8 mouse cellular contexts compared by ENCODE assay signal in the genomic region with DNA sequence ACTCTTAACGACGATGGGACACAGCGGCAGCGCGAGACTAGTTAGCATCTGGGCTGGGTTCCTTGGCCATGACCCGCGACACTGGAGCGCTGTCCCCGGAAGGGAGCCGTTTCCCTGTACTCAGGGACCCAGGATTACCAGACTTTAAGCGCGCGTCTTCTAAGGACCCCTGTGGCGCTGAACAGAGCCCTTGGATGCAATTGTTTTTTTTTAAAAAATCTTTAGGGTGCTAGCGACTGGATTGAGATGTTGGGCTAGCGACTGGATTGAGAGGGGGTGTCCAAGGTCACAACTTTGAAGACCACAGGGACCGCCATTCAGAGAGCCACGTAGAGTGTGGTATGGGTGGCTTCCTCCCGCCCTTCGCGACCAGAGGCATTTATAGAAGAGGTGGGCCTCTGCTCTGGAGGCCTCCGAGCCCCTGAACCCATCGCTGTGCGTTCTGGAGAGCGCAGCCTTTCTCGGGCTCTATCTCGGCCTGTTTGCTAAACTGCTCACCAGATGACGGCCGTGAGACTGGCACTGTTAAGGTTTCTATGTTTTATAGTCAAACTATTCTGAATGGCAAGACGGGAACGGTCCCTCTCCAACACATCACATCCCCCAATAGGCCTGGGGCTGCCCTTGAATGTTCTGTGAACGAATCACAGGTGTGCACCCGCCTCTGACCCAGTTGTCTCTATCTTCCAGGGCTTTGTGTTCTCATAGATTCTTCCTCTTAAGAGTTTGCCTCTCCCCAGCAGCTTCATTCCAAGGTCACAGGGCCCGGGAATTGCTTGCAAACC. TPM values are rescaled to one million over a fixed set of nuclear protein-coding genes. Genes with fewer than 3 reads are reported as not detected.
DNase-seq lines count a peak whose midpoint lies in the region; ATAC-seq and TF ChIP-seq lines count a peak whose summit lies in the region.

No protein-coding gene starts in this region.

- TF ChIP-seq POLR2A in thymus, adult 2 months (IDR thresholded peaks at IDR 0.05; ENCODE audit: control insufficient read depth, extremely low read depth, insufficient read depth, low read length, poor library complexity), result no peak

- no peak for TF ChIP-seq CTCF in layer of hippocampus, adult 2 months (conservative IDR thresholded peaks at IDR 0.05)
- no peak for TF ChIP-seq CTCF in thymus, adult 2 months (IDR thresholded peaks at IDR 0.05; ENCODE audit: borderline replicate concordance, control insufficient read depth, extremely low read depth, insufficient read depth, low read length, poor library complexity)

- no peaks in the 10 kb centered on the region for H3K36me3 ChIP-seq in forebrain, embryonic 16.5 days (ENCODE audit: control insufficient read depth, insufficient read depth)
- no peaks in the 10 kb centered on the region for H3K36me3 ChIP-seq in liver, embryonic 12.5 days
- H3K36me3 ChIP-seq in thymus, adult 2 months (ENCODE audit: control insufficient read depth, insufficient read depth, low read length), result no peaks in the 10 kb centered on the region

- no peaks in the 10 kb centered on the region for H3K9me3 ChIP-seq in forebrain, embryonic 16.5 days (ENCODE audit: control insufficient read depth, low read length)
- no peaks in the 10 kb centered on the region for H3K9me3 ChIP-seq in liver, embryonic 12.5 days (replicated peaks)

- no peaks in the 10 kb centered on the region for H3K27me3 ChIP-seq in forebrain, embryonic 16.5 days (replicated peaks; ENCODE audit: control insufficient read depth, insufficient read depth, low read length)
- peaks cover 51% of the 10 kb centered on the region for H3K27me3 ChIP-seq in liver, embryonic 12.5 days (replicated peaks)
- peaks cover 14% of the 10 kb centered on the region for H3K27me3 ChIP-seq in thymus, adult 2 months (ENCODE audit: control insufficient read depth, insufficient read depth, low read length)

- peak overlapping the region; percentile 85 for H3K4me3 ChIP-seq in layer of hippocampus, adult 2 months
- H3K4me3 ChIP-seq in forebrain, embryonic 16.5 days (replicated peaks; ENCODE audit: low read length), result peak overlapping the region; percentile 86
- H3K4me3 ChIP-seq in liver, embryonic 12.5 days, result peak overlapping the region; percentile 73
- H3K4me3 ChIP-seq in thymus, adult 2 months (ENCODE audit: control insufficient read depth, insufficient read depth, low read length), result no peak overlapping the region

- no peak for DNase-seq in layer of hippocampus, adult 2 months (ENCODE audit: low spot score in 2 of 2)
- no peak for DNase-seq in layer of hippocampus, postnatal 36 days
- peak; percentile 42 to 50 for DNase-seq in cerebellum, postnatal 10 days
- DNase-seq in yolk sac, embryonic 10.5 days (ENCODE audit: low spot score), result peak; percentile 23
- no peak for DNase-seq in thymus, adult 2 months
- no peak for DNase-seq in right cerebral cortex, postnatal 36 days (ENCODE audit: low spot score in 2 of 2)

- H3K4me1 ChIP-seq in forebrain, embryonic 16.5 days (replicated peaks; ENCODE audit: control insufficient read depth, insufficient read depth, low read length), result peaks cover 23% of the 10 kb centered on the region
- peaks cover 38% of the 10 kb centered on the region for H3K4me1 ChIP-seq in liver, embryonic 12.5 days
- H3K4me1 ChIP-seq in thymus, adult 2 months (replicated peaks; ENCODE audit: control insufficient read depth, insufficient read depth, low read length), result peaks cover 2% of the 10 kb centered on the region; the same call in 1 of the 2 replicates

- peak overlapping the region; percentile 94 for H3K9ac ChIP-seq in forebrain, embryonic 16.5 days (replicated peaks; ENCODE audit: low read depth, low read length)
- H3K9ac ChIP-seq in liver, embryonic 12.5 days, result peak overlapping the region; percentile 82

- no peak for ATAC-seq in forebrain, embryonic 16.5 days
- ATAC-seq in liver, embryonic 12.5 days, result no peak

- 16% methylated on average over 34 of the region's 34 CpGs for WGBS in forebrain, embryonic 16.5 days
- WGBS in liver, embryonic 12.5 days (ENCODE audit: insufficient replicate concordance), result 9% methylated on average over 34 of the region's 34 CpGs
- 61% methylated on average over 34 of the region's 34 CpGs for WGBS in thymus, adult 2 months

- H3K4me2 ChIP-seq in forebrain, embryonic 16.5 days (ENCODE audit: low read length), result peak overlapping the region; percentile 88
- H3K4me2 ChIP-seq in liver, embryonic 12.5 days, result peak overlapping the region; percentile 98

- peak overlapping the region; percentile 91; the same call in 1 of the 2 replicates for H3K27ac ChIP-seq in layer of hippocampus, adult 2 months
- no peak overlapping the region for H3K27ac ChIP-seq in forebrain, embryonic 16.5 days (ENCODE audit: low read length)
- peak overlapping the region; percentile 88; the same call in 1 of the 2 replicates for H3K27ac ChIP-seq in liver, embryonic 12.5 days
- no peak overlapping the region for H3K27ac ChIP-seq in thymus, adult 2 months (ENCODE audit: control insufficient read depth, insufficient read depth, low read length)

RNA-seq across cellular contexts. Expression of gene Ctbp2, which starts 0.7 kb away (rescaled TPM):
- 10 to 100 TPM; 44.1 to 47.4 TPM for total RNA-seq in layer of hippocampus, adult 2 months (2021)
- total RNA-seq in layer of hippocampus, postnatal 36 days (2021), result 10 to 100 TPM; 50.2 to 57.2 TPM
- polyA plus RNA-seq in forebrain, embryonic 16.5 days (2015; fragmentation: Nextera tagmentation; extraction: Ambion mirVana), result 74.6 and 85.2 TPM in 2 replicates
- polyA plus RNA-seq in liver, embryonic 12.5 days (2016; fragmentation: Nextera tagmentation; extraction: Ambion mirVana), result 23.1 and 24.1 TPM in 2 replicates
- 10.7 and 14.0 TPM in 2 replicates for polyA plus RNA-seq in thymus, adult 2 months (2012; rRNA removed)

RNA-seq across cellular contexts. Expression of gene Fgfr2, which starts 1.7 kb away (rescaled TPM):
- total RNA-seq in layer of hippocampus, adult 2 months (2021), result 10 to 100 TPM; 47.6 to 49.5 TPM
- total RNA-seq in layer of hippocampus, postnatal 36 days (2021), result 10 to 100 TPM; 45.4 to 47.9 TPM
- 39.2 and 52.1 TPM in 2 replicates for polyA plus RNA-seq in forebrain, embryonic 16.5 days (2015; fragmentation: Nextera tagmentation; extraction: Ambion mirVana)
- polyA plus RNA-seq in liver, embryonic 12.5 days (2016; fragmentation: Nextera tagmentation; extraction: Ambion mirVana), result 17.8 and 18.5 TPM in 2 replicates
- polyA plus RNA-seq in thymus, adult 2 months (2012; rRNA removed), result 9.0 and 12.1 TPM in 2 replicates

Comparison
In these comparisons a context has a peak if more than half of its experiments do, and no peak if none do; other contexts are left out.
1. DNase-seq: peak in cerebellum, postnatal 10 days (2 of 2) and yolk sac, embryonic 10.5 days (single experiment); none in layer of hippocampus, adult 2 months (0 of 2), layer of hippocampus, postnatal 36 days (0 of 2), thymus, adult 2 months (single experiment) and right cerebral cortex, postnatal 36 days (0 of 2).
2. H3K27ac ChIP-seq: peak in layer of hippocampus, adult 2 months (single experiment) and liver, embryonic 12.5 days (single experiment); none in forebrain, embryonic 16.5 days (single experiment) and thymus, adult 2 months (single experiment).